Comparison of ENCODE assay signal across 5 mouse cellular contexts in the genomic region with DNA sequence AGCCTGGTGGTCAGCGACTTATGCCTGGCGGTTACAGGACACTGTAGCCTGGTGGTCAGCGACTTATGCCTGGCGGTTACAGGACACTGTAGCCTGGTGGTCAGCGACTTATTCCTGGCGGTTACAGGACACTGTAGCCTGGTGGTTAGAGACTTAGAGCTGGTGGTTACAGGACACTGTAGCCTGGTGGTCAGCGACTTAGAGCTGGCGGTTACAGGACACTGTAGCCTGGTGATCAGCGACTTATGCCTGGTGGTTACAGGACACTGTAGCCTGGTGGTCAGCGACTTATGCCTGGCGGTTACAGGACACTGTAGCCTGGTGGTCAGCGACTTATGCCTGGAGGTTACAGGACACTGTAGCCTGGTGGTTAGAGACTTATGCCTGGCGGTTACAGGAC.
A peak's percentile ranks its signal among the peaks of the same experiment; 100 is the strongest.
DNase-seq lines count a peak whose midpoint lies in the region; TF ChIP-seq lines count a peak whose summit lies in the region.
"Not testable (repeated sequence)": the region's sequence is repeated elsewhere in the genome, so short reads cannot be mapped to it uniquely, and the experiment has no call there.

No protein-coding gene starts in this region.

- H3K4me3 ChIP-seq in E14TG2a.4 (replicated peaks; ENCODE audit: low read length): peak overlapping the region; percentile 64

- peak; percentile 38 to 53 for DNase-seq in B cell, adult 2 months
- DNase-seq in cerebellum, adult 11-12 months: peak; percentile 31
- DNase-seq in naive thymus-derived CD4-positive, alpha-beta T cell, adult 2 months (ENCODE audit: low read depth): peak; percentile 73
- DNase-seq in splenic B cell, adult 2 months (ENCODE audit: low read depth, low spot score): peak; percentile 71

- H3K27me3 ChIP-seq in E14TG2a.4 (ENCODE audit: insufficient read depth, low read length); splenic B cell, adult 2 months (ENCODE audit: control insufficient read depth, insufficient read depth, low read length, poor library complexity, severe bottlenecking): not testable (repeated sequence)

- H3K9me3 ChIP-seq in E14TG2a.4 (ENCODE audit: low read length): peaks cover 22% of the 10 kb centered on the region

- peaks cover 42% of the 10 kb centered on the region for H3K36me3 ChIP-seq in E14TG2a.4 (ENCODE audit: insufficient read depth, low read length)
- peaks cover 18% of the 10 kb centered on the region for H3K36me3 ChIP-seq in splenic B cell, adult 2 months (ENCODE audit: control insufficient read depth, insufficient read depth, low read length, poor library complexity, severe bottlenecking)

- H3K4me1 ChIP-seq in E14TG2a.4 (replicated peaks; ENCODE audit: low read depth, low read length): peaks cover 24% of the 10 kb centered on the region

- not testable (repeated sequence) for TF ChIP-seq CTCF in E14TG2a.4 (conservative IDR thresholded peaks at IDR 0.05; ENCODE audit: low read length)

Comparison
In these comparisons a context has a peak if more than half of its experiments do, and no peak if none do; other contexts are left out.
1. Peak in every context shown above with its lines: DNase-seq and H3K4me3 ChIP-seq.